Mouse (Mus musculus): ENCODE results near the gene Spag8. TPM values are rescaled to one million over a fixed set of nuclear protein-coding genes. Genes with fewer than 3 reads are reported as not detected.

The Spag8 gene
- total and polyA plus RNA-seq, 2 experiments from 2014 or later = 5.8 to 9.1 TPM

GRCm38 (mm10) chr4:43691026-43691425 lies 37.6 kb upstream of the Spag8 start:
- Histone ChIP-seq H3K36me3 (ENCODE audit: insufficient read depth) (peaks cover 49% of the 10 kb centered on the region), H3K4me1 (ENCODE audit: insufficient read depth) (no peaks in the 10 kb centered on the region), H3K27ac (ENCODE audit: low read depth, low read length) (0 out of 2 replicates have a peak overlapping the region, but pooled peaks have one; percentile 40), H3K9ac (no peak overlapping the region), H3K4me3 (ENCODE audit: low read depth, low read length) (no peak overlapping the region), H3K27me3 (ENCODE audit: insufficient read depth, low read length) (no peaks in the 10 kb centered on the region), H3K9me3 (ENCODE audit: low read length) (no peaks in the 10 kb centered on the region), H3K4me2 (ENCODE audit: low read depth) (no peak overlapping the region)
- ATAC-seq = peak; percentile 64; the same call in 1 of the 2 replicates
- 71% methylated on average over 5 of the region's 5 CpGs for WGBS
- no peak for TF ChIP-seq CTCF (IDR thresholded peaks at IDR 0.05; ENCODE audit: low read depth)
- DNase-seq = no peak

- TF ChIP-seq CTCF (IDR thresholded peaks at IDR 0.05; ENCODE audit: low read depth) = no peak
- no peak for ATAC-seq
- WGBS = 93% methylated on average over 17 of the region's 17 CpGs
Measured at GRCm38 (mm10) chr4:43690021-43690420, 36.6 kb upstream of the Spag8 start.

DNA sequence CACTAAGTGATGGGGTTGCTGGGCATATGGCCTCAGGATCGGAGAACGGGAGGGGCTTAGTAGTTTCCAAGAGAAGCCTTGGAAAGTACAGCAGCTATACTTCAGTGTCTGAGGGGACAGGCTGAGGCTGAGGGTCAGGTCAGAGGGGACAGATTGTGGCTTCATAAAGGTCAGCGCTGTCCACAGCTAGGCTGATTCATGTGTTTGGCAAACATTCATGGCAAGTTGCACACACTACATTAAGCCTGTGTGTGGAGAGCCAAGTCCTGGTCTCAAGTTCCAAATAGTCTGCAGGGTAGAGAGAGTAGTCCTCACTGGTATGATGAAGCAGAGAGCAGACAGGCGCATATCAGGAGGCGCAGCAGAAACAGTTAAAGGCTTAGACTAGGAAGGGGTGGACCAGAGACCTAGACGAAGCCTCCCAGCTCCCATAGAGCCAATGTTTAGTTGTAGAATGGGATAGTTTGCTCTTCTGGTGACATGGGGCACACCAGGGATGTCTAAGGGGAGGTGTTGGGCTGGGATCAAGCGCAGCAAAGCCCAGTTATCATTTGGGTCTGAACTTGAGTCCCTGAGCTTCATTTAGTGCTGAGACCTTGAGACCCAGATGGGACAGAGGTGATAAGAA lies 26.1 kb upstream of the Spag8 start:
- no peak for TF ChIP-seq CTCF (IDR thresholded peaks at IDR 0.05; ENCODE audit: low read depth)
- Histone ChIP-seq H3K4me2 (ENCODE audit: low read depth) (no peak overlapping the region), H3K27me3 (ENCODE audit: insufficient read depth, low read length) (no peaks in the 10 kb centered on the region), H3K4me3 (ENCODE audit: low read depth, low read length) (no peak overlapping the region), H3K9me3 (ENCODE audit: low read length) (no peaks in the 10 kb centered on the region), H3K9ac (no peak overlapping the region), H3K4me1 (ENCODE audit: insufficient read depth) (no peaks in the 10 kb centered on the region), H3K36me3 (ENCODE audit: insufficient read depth) (peaks cover 87% of the 10 kb centered on the region), H3K27ac (ENCODE audit: low read depth, low read length) (no peak overlapping the region)
- WGBS = 92% methylated on average over 7 of the region's 7 CpGs
- ATAC-seq (no peak), DNase-seq (no peak)

More at GRCm38 (mm10) chr4:43690021-43690420, 36.6 kb upstream of the Spag8 start:
- H3K9ac ChIP-seq = no peak overlapping the region
- H3K36me3 ChIP-seq (ENCODE audit: insufficient read depth) = peaks cover 59% of the 10 kb centered on the region
- no peaks in the 10 kb centered on the region for H3K4me1 ChIP-seq (ENCODE audit: insufficient read depth)
- no peaks in the 10 kb centered on the region for H3K27me3 ChIP-seq (ENCODE audit: insufficient read depth, low read length)
- H3K4me2 ChIP-seq (ENCODE audit: low read depth) = no peak overlapping the region
- no peaks in the 10 kb centered on the region for H3K9me3 ChIP-seq (ENCODE audit: low read length)
- no peak overlapping the region for H3K4me3 ChIP-seq (ENCODE audit: low read depth, low read length)
- H3K27ac ChIP-seq (ENCODE audit: low read depth, low read length) = no peak overlapping the region
- DNase-seq = no peak

DNA sequence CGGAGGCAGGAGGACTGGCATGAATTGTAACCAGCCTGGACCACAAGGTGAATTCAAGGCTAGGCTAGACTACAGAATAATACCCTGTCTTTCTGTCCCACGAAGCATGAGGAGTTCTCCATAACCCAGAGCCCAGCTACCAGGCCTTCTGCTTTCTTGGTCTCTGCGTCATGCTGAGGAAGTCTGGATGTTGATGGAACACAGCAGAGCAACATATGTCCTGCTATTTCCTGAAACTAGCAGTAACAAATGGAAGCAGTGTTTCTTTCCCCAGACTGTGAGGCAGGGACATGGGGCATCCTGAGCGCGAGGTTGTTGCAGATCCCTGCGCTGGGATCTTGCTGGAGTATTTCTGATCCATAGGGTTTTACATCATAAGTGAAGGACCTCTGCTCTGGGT lies 25.1 kb upstream of the Spag8 start:
- ATAC-seq (no peak), DNase-seq (no peak)
- no peak for TF ChIP-seq CTCF (IDR thresholded peaks at IDR 0.05; ENCODE audit: low read depth)
- no peak overlapping the region for H3K4me3 ChIP-seq (ENCODE audit: low read depth, low read length)
- H3K27me3 ChIP-seq (ENCODE audit: insufficient read depth, low read length) = no peaks in the 10 kb centered on the region
- no peaks in the 10 kb centered on the region for H3K4me1 ChIP-seq (ENCODE audit: insufficient read depth)
- no peak overlapping the region for H3K4me2 ChIP-seq (ENCODE audit: low read depth)
- no peak overlapping the region for H3K9ac ChIP-seq
- H3K36me3 ChIP-seq (ENCODE audit: insufficient read depth) = peaks cover 83% of the 10 kb centered on the region
- no peaks in the 10 kb centered on the region for H3K9me3 ChIP-seq (ENCODE audit: low read length)
- WGBS = 80% methylated on average over 6 of the region's 6 CpGs
- H3K27ac ChIP-seq (ENCODE audit: low read depth, low read length) = no peak overlapping the region

GRCm38 (mm10) chr4:43675608-43676007 lies 22.2 kb upstream of the Spag8 start:
- Histone ChIP-seq H3K4me3 (ENCODE audit: low read depth, low read length) (no peak overlapping the region), H3K9ac (no peak overlapping the region), H3K27ac (ENCODE audit: low read depth, low read length) (no peak overlapping the region), H3K36me3 (ENCODE audit: insufficient read depth) (peaks cover 58% of the 10 kb centered on the region), H3K4me2 (ENCODE audit: low read depth) (no peak overlapping the region), H3K9me3 (ENCODE audit: low read length) (no peaks in the 10 kb centered on the region), H3K4me1 (ENCODE audit: insufficient read depth) (peaks cover 20% of the 10 kb centered on the region), H3K27me3 (ENCODE audit: insufficient read depth, low read length) (no peaks in the 10 kb centered on the region)
- no peak for TF ChIP-seq CTCF (IDR thresholded peaks at IDR 0.05; ENCODE audit: low read depth)
- ATAC-seq = no peak
- WGBS = 80% methylated on average over 4 of the region's 4 CpGs
- DNase-seq = no peak

DNA sequence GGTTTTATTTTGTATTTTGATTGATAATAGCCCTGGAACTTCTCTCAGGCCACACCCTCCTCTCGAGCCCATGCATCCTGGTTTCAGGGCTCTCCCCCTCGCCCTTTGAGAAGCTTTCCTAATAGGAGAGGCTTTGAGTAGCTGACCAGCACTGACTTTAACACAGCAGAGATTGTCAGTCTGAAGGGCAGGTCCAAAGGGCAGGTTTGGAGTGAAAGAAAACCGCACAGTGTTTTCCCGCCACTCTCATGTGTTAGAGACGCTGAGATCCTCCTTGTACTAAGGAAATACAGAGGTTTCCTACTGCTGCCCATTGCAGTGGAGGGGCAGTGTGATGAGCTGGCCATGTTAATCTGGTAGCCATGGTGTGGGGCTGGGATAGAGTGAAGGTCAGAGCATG lies 21.6 kb upstream of the Spag8 start:
- Histone ChIP-seq H3K4me1 (ENCODE audit: insufficient read depth) (peaks cover 26% of the 10 kb centered on the region), H3K9ac (no peak overlapping the region), H3K4me3 (ENCODE audit: low read depth, low read length) (no peak overlapping the region), H3K36me3 (ENCODE audit: insufficient read depth) (peaks cover 52% of the 10 kb centered on the region), H3K9me3 (ENCODE audit: low read length) (no peaks in the 10 kb centered on the region), H3K27ac (ENCODE audit: low read depth, low read length) (no peak overlapping the region), H3K27me3 (ENCODE audit: insufficient read depth, low read length) (no peaks in the 10 kb centered on the region), H3K4me2 (ENCODE audit: low read depth) (no peak overlapping the region)
- 73% methylated on average over 5 of the region's 5 CpGs for WGBS
- DNase-seq = no peak
- ATAC-seq = no peak
- no peak for TF ChIP-seq CTCF (IDR thresholded peaks at IDR 0.05; ENCODE audit: low read depth)

GRCm38 (mm10) chr4:43673703-43674102 lies 20.3 kb upstream of the Spag8 start:
- H3K9me3 ChIP-seq (ENCODE audit: low read length) = no peaks in the 10 kb centered on the region
- H3K27ac ChIP-seq (ENCODE audit: low read depth, low read length) = no peak overlapping the region
- H3K4me3 ChIP-seq (ENCODE audit: low read depth, low read length) = no peak overlapping the region
- no peak for DNase-seq
- no peak for ATAC-seq
- H3K36me3 ChIP-seq (ENCODE audit: insufficient read depth) = peaks cover 45% of the 10 kb centered on the region
- peaks cover 30% of the 10 kb centered on the region for H3K4me1 ChIP-seq (ENCODE audit: insufficient read depth)
- no peak for TF ChIP-seq CTCF (IDR thresholded peaks at IDR 0.05; ENCODE audit: low read depth)
- WGBS = 79% methylated on average over 8 of the region's 8 CpGs
- no peaks in the 10 kb centered on the region for H3K27me3 ChIP-seq (ENCODE audit: insufficient read depth, low read length)
- H3K4me2 ChIP-seq (ENCODE audit: low read depth) = no peak overlapping the region
- no peak overlapping the region for H3K9ac ChIP-seq

All from forebrain, postnatal 0 days (tissue).